Mouse (Mus musculus): ENCODE measurements at regions not wholly inside any gene's neighbourhood (a gene's known extent, or its start where the extent isn't known, plus 50 kb on each side); places are given as distances from the start of the nearest gene placed in this dataset.

GRCm38 (mm10) chr3:58146108-58146507 is 268.4 kb upstream of the Tsc22d2 start:
- Histone ChIP-seq H3K4me3 (ENCODE audit: low read depth, low read length) (no peak overlapping the region), H3K27ac (ENCODE audit: low read depth, low read length) (no peak overlapping the region), H3K4me2 (ENCODE audit: low read depth) (no peak overlapping the region), H3K36me3 (ENCODE audit: control insufficient read depth, insufficient read depth, low read length) (no peaks in the 10 kb centered on the region), H3K27me3 (ENCODE audit: control insufficient read depth, insufficient read depth, low read length) (no peaks in the 10 kb centered on the region), H3K9me3 (ENCODE audit: control insufficient read depth, low read length) (no peaks in the 10 kb centered on the region), H3K4me1 (ENCODE audit: control insufficient read depth, insufficient read depth, low read length) (no peaks in the 10 kb centered on the region), H3K9ac (ENCODE audit: low read length) (no peak overlapping the region)
- ATAC-seq (ENCODE audit: insufficient read depth, low FRiP score, low TSS enrichment), result no peak
- DNase-seq (ENCODE audit: low spot score), result no peak
- 51% methylated on average over 3 of the region's 3 CpGs for whole genome bisulfite sequencing

DNA sequence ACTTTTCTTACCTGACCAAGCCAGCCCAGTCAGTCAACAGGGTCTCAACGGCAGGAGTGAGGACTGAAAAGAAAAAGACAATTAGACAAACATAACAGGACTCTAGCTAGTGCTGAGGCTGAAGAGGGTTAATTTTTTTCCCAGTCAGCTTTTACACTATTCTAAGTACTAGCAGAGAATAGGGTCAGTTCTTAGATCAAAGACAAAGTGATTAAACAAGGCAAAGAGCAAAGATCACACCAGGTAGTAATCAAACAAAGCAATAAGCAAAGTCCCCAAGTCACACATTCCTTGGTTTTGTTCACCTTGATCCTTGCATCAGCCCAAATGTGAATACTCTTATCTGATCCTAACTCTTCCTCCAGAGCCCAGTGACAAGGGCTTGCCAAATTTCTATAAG is 267.8 kb upstream of the Tsc22d2 start:
- Histone ChIP-seq H3K27me3 (ENCODE audit: control insufficient read depth, insufficient read depth, low read length) (no peaks in the 10 kb centered on the region), H3K4me3 (ENCODE audit: low read depth, low read length) (no peak overlapping the region), H3K9me3 (ENCODE audit: control insufficient read depth, low read length) (no peaks in the 10 kb centered on the region), H3K4me2 (ENCODE audit: low read depth) (no peak overlapping the region), H3K9ac (ENCODE audit: low read length) (no peak overlapping the region), H3K4me1 (ENCODE audit: control insufficient read depth, insufficient read depth, low read length) (no peaks in the 10 kb centered on the region), H3K27ac (ENCODE audit: low read depth, low read length) (no peak overlapping the region), H3K36me3 (ENCODE audit: control insufficient read depth, insufficient read depth, low read length) (no peaks in the 10 kb centered on the region)
- ATAC-seq (ENCODE audit: insufficient read depth, low FRiP score, low TSS enrichment) (no peak), DNase-seq (ENCODE audit: low spot score) (no peak)
- 67% methylated on average over 1 of the region's 1 CpGs for WGBS

DNA sequence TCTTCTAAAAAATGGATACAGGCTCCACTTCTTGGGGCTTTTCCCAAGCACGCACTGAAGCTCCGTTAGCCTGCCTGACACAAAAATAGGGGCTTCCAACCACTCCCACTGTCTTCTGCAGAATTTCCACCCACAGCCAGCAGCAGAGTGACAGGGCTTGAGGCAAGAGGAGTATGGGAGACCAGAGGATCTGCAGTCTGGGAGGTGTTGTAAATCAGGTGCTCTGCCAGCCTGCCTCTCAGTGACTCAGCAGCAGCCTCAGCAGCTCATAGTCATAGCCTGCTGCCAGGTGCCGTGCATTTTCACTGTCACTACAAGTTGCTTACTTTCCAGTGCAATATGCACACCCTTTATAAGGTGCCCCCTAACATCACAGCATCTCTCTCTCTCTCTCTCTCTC is 261.4 kb upstream of the Tsc22d2 start:
- no peak overlapping the region for H3K4me2 ChIP-seq (ENCODE audit: low read depth)
- H3K27ac ChIP-seq (ENCODE audit: low read depth, low read length), result no peak overlapping the region
- H3K4me3 ChIP-seq (ENCODE audit: low read depth, low read length), result no peak overlapping the region
- H3K9me3 ChIP-seq (ENCODE audit: control insufficient read depth, low read length), result no peaks in the 10 kb centered on the region
- H3K9ac ChIP-seq (ENCODE audit: low read length), result no peak overlapping the region
- ATAC-seq (ENCODE audit: insufficient read depth, low FRiP score, low TSS enrichment) (no peak), DNase-seq (ENCODE audit: low spot score) (no peak)
- 72% methylated on average over 3 of the region's 3 CpGs for WGBS
- H3K4me1 ChIP-seq (ENCODE audit: control insufficient read depth, insufficient read depth, low read length), result no peaks in the 10 kb centered on the region
- H3K27me3 ChIP-seq (ENCODE audit: control insufficient read depth, insufficient read depth, low read length), result no peaks in the 10 kb centered on the region
- H3K36me3 ChIP-seq (ENCODE audit: control insufficient read depth, insufficient read depth, low read length), result no peaks in the 10 kb centered on the region

GRCm38 (mm10) chr3:58153874-58154756 is 260.4 kb upstream of the Tsc22d2 start:
- no peaks in the 10 kb centered on the region for H3K36me3 ChIP-seq (ENCODE audit: control insufficient read depth, insufficient read depth, low read length)
- no peak overlapping the region for H3K4me2 ChIP-seq (ENCODE audit: low read depth)
- no peak for DNase-seq (ENCODE audit: low spot score)
- H3K9me3 ChIP-seq (ENCODE audit: control insufficient read depth, low read length), result no peaks in the 10 kb centered on the region
- no peak overlapping the region for H3K4me3 ChIP-seq (ENCODE audit: low read depth, low read length)
- H3K27ac ChIP-seq (ENCODE audit: low read depth, low read length), result no peak overlapping the region
- H3K9ac ChIP-seq (ENCODE audit: low read length), result no peak overlapping the region
- 82% methylated on average over 21 of the region's 21 CpGs for WGBS
- ATAC-seq (ENCODE audit: insufficient read depth, low FRiP score, low TSS enrichment), result no peak
- no peaks in the 10 kb centered on the region for H3K4me1 ChIP-seq (ENCODE audit: control insufficient read depth, insufficient read depth, low read length)
- no peaks in the 10 kb centered on the region for H3K27me3 ChIP-seq (ENCODE audit: control insufficient read depth, insufficient read depth, low read length)

DNA sequence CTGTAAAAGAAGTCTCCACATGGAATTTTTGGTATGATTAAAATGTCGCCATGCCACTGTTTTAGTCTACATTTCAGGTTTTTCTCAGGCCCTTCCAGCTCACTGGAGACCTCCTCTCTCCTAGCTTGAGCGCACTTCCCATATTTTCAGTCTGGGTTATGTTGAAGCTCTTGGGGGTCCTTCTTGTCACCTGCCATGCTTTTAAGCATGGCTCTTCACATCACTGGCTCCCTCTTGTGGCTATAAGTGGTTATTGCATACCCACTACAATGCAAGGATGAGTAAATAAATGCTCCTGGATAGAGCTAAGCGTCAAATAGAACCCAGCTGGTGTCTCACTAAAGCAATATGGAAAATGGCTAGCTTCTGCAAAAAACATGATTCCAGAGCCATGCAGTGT is 255.1 kb upstream of the Tsc22d2 start:
- no peaks in the 10 kb centered on the region; the same call in 1 of the 2 replicates for H3K4me1 ChIP-seq (ENCODE audit: control insufficient read depth, insufficient read depth, low read length)
- 70% methylated on average over 3 of the region's 3 CpGs for WGBS
- no peak for ATAC-seq (ENCODE audit: insufficient read depth, low FRiP score, low TSS enrichment)

DNA sequence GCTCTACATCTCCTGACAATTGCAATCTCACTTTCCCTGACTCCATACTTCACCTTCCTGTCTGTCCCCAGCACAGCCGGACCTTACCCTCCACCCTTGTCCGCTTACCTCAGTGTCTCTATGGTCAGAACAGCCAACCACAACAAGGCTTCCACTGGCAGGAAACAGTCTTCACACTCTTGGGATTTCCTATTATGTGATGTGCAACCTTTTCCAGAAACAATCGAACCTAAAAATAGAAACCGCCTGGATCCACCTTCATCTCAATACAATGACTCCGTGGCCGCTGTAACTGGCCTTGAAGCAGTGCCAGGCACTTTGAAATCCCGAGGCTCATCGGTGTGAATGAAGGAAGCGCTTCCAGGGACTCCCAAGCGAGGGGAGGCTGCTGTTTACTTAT is 252.3 kb upstream of the Tsc22d2 start:
- Histone ChIP-seq H3K4me1 (ENCODE audit: control insufficient read depth, insufficient read depth, low read length) (no peaks in the 10 kb centered on the region; the same call in 1 of the 2 replicates), H3K9me3 (ENCODE audit: control insufficient read depth, low read length) (no peaks in the 10 kb centered on the region), H3K9ac (ENCODE audit: low read length) (no peak overlapping the region), H3K27ac (ENCODE audit: low read depth, low read length) (no peak overlapping the region), H3K4me3 (ENCODE audit: low read depth, low read length) (no peak overlapping the region), H3K4me2 (ENCODE audit: low read depth) (no peak overlapping the region), H3K36me3 (ENCODE audit: control insufficient read depth, insufficient read depth, low read length) (no peaks in the 10 kb centered on the region), H3K27me3 (ENCODE audit: control insufficient read depth, insufficient read depth, low read length) (no peaks in the 10 kb centered on the region)
- WGBS, result 47% methylated on average over 10 of the region's 10 CpGs
- no peak for DNase-seq (ENCODE audit: low spot score)
- no peak for ATAC-seq (ENCODE audit: insufficient read depth, low FRiP score, low TSS enrichment)

More for the DNA sequence above, 255.1 kb upstream of the Tsc22d2 start:
- DNase-seq (ENCODE audit: low spot score), result no peak
- Histone ChIP-seq H3K27me3 (ENCODE audit: control insufficient read depth, insufficient read depth, low read length) (no peaks in the 10 kb centered on the region), H3K27ac (ENCODE audit: low read depth, low read length) (no peak overlapping the region), H3K36me3 (ENCODE audit: control insufficient read depth, insufficient read depth, low read length) (no peaks in the 10 kb centered on the region), H3K4me2 (ENCODE audit: low read depth) (no peak overlapping the region), H3K4me3 (ENCODE audit: low read depth, low read length) (no peak overlapping the region), H3K9ac (ENCODE audit: low read length) (no peak overlapping the region), H3K9me3 (ENCODE audit: control insufficient read depth, low read length) (no peaks in the 10 kb centered on the region)

DNA sequence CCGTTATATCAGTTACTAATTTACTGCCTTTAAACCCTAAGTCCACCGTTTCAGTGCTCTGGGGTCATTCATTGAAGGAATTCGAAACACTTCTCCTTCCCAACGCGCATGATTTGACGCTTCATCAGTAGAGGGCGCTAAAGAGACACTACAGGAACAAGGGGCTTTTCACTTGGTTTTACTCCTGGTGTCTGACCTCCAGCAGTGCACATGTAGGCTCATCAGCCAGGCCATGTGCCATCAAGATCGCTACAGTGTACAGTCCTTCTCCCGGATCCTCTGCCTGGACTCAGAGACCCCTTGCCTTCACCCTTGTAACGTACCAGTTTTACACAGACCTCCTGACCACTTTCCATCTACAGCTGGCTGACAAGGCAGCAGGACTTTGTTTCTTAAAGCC is 250.7 kb upstream of the Tsc22d2 start:
- peak; percentile 83 for ATAC-seq (ENCODE audit: insufficient read depth, low FRiP score, low TSS enrichment)
- no peaks in the 10 kb centered on the region for H3K36me3 ChIP-seq (ENCODE audit: control insufficient read depth, insufficient read depth, low read length)
- H3K9ac ChIP-seq (ENCODE audit: low read length), result no peak overlapping the region
- no peaks in the 10 kb centered on the region; the same call in 1 of the 2 replicates for H3K4me1 ChIP-seq (ENCODE audit: control insufficient read depth, insufficient read depth, low read length)
- H3K27ac ChIP-seq (ENCODE audit: low read depth, low read length), result no peak overlapping the region
- no peaks in the 10 kb centered on the region for H3K9me3 ChIP-seq (ENCODE audit: control insufficient read depth, low read length)
- H3K27me3 ChIP-seq (ENCODE audit: control insufficient read depth, insufficient read depth, low read length), result no peaks in the 10 kb centered on the region
- 5% methylated on average over 10 of the region's 10 CpGs for WGBS
- peak; percentile 75 for DNase-seq (ENCODE audit: low spot score)
- no peak overlapping the region for H3K4me2 ChIP-seq (ENCODE audit: low read depth)
- no peak overlapping the region for H3K4me3 ChIP-seq (ENCODE audit: low read depth, low read length)

- Histone ChIP-seq H3K4me2 (ENCODE audit: low read depth) (no peak overlapping the region), H3K4me3 (ENCODE audit: low read depth, low read length) (no peak overlapping the region), H3K27me3 (ENCODE audit: control insufficient read depth, insufficient read depth, low read length) (no peaks in the 10 kb centered on the region), H3K27ac (ENCODE audit: low read depth, low read length) (no peak overlapping the region), H3K9me3 (ENCODE audit: control insufficient read depth, low read length) (no peaks in the 10 kb centered on the region), H3K36me3 (ENCODE audit: control insufficient read depth, insufficient read depth, low read length) (no peaks in the 10 kb centered on the region), H3K4me1 (ENCODE audit: control insufficient read depth, insufficient read depth, low read length) (no peaks in the 10 kb centered on the region; the same call in 1 of the 2 replicates), H3K9ac (ENCODE audit: low read length) (no peak overlapping the region)
- WGBS, result 68% methylated on average over 2 of the region's 2 CpGs
- ATAC-seq (ENCODE audit: insufficient read depth, low FRiP score, low TSS enrichment) (no peak), DNase-seq (ENCODE audit: low spot score) (no peak)
Observed at GRCm38 (mm10) chr3:58166628-58167027, 247.9 kb upstream of the Tsc22d2 start.

- Histone ChIP-seq H3K9me3 (ENCODE audit: control insufficient read depth, low read length) (no peaks in the 10 kb centered on the region), H3K27me3 (ENCODE audit: control insufficient read depth, insufficient read depth, low read length) (no peaks in the 10 kb centered on the region), H3K9ac (ENCODE audit: low read length) (no peak overlapping the region), H3K4me3 (ENCODE audit: low read depth, low read length) (no peak overlapping the region), H3K4me1 (ENCODE audit: control insufficient read depth, insufficient read depth, low read length) (no peaks in the 10 kb centered on the region; the same call in 1 of the 2 replicates), H3K4me2 (ENCODE audit: low read depth) (no peak overlapping the region), H3K27ac (ENCODE audit: low read depth, low read length) (no peak overlapping the region), H3K36me3 (ENCODE audit: control insufficient read depth, insufficient read depth, low read length) (no peaks in the 10 kb centered on the region)
- ATAC-seq (ENCODE audit: insufficient read depth, low FRiP score, low TSS enrichment) (no peak), DNase-seq (ENCODE audit: low spot score) (no peak)
- 89% methylated on average over 3 of the region's 3 CpGs for WGBS
Observed at GRCm38 (mm10) chr3:58167121-58167520, 247.4 kb upstream of the Tsc22d2 start.

Data from neural tube, embryonic 11.5 days (tissue).